Mouse (Mus musculus): ENCODE measurements around the gene Adh4. TPM values are rescaled to one million over a fixed set of nuclear protein-coding genes. Genes with fewer than 3 reads are reported as not detected.
"Not testable (repeated sequence)": the region's sequence is repeated elsewhere in the genome, so short reads cannot be mapped to it uniquely, and the experiment has no call there.

Gene Adh4
- total RNA-seq (2022), result not detected

- DNase-seq (ENCODE audit: low spot score in 2 of 2), result no peak
Measured at GRCm38 (mm10) chr3:138415121-138415690, at the start of gene Adh4. Gene Adh4 (plus strand): TSS chr3:138415466.

- no peak for DNase-seq (ENCODE audit: low spot score in 2 of 2)
Measured at GRCm38 (mm10) chr3:138366181-138366580, 49.1 kb upstream of the Adh4 start.

DNA sequence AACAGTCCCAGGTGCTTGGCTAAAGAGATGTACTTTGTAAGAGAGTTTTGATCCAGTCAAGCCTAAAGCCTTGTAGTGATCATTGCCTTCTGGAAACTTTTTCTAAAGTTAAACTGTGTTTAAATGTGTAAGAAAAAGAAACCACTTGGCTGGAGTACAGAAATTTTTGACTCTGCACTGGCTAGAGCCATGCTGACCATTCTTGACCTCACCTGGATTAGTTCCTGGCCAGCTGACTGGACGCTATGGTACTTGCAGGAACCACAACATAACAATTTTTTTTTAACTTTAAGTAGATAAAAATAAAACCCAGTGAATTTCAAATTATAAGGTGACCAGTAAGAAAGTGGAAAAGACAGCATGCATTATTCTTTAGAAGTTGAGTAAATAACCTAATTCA, 45.7 kb upstream of the Adh4 start:
- DNase-seq (ENCODE audit: low spot score in 2 of 2), result no peak

- DNase-seq (ENCODE audit: low spot score in 2 of 2), result not testable (repeated sequence)
Measured at GRCm38 (mm10) chr3:138370289-138370688, 45.0 kb upstream of the Adh4 start.

GRCm38 (mm10) chr3:138373920-138374319, 41.3 kb upstream of the Adh4 start:
- DNase-seq (ENCODE audit: low spot score in 2 of 2), result no peak

DNA sequence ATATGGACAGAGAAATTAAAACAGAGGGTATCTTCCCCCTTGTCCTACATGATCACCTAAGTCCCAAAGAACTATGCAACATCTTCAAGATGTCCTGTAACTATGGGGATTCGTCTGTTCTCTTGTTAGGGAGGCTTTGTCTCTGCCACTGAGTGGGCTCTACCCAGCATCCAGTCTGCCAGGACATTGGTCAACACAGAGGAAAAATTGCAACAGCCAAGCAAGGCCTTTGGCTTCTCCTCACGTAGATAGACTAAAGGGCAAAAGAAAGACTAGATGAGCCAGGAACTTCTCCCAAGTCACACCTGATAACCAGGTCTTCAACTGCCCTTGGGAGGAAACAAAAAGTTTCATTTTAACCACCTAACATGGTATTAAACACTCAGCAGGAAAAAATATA, 40.1 kb upstream of the Adh4 start:
- no peak for DNase-seq (ENCODE audit: low spot score in 2 of 2)

DNA sequence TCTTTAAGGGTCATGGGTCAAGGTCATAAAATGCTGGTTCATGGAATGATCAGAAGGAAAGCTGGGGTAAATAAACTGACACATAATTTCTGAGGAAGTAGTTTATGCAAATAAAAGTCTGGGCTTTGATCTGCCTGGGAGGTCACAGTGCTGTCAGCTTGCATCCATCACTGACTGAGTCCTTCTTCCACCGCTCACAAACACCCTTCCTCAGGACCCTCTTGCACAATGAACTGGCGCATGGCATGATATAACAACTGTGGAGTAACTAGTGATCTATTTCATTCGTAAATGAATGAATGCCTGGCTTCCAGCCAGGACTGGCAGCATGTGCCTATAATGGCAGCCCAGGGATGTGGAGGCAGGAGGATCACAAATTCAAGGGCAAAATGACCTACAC, 34.1 kb upstream of the Adh4 start:
- no peak for DNase-seq (ENCODE audit: low spot score in 2 of 2)

DNA sequence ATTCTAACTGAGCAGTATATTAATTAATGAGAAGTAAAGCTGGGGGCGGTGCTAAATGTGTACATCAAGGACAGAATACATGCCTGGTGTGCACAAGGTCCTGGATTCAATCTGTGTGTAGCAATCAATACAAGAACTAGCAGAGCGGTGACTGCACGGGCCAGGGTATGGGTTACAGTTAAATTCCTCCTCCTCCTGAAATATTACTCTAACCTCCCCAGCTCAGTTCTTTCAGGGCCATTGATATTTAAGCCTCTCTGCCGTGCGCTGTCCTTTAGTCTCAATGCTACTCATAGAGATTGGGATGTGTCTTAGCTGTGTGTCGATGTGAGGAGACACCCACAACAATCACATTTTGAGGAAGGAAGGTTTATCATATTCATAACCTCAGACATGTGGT, 28.1 kb upstream of the Adh4 start:
- no peak for DNase-seq (ENCODE audit: low spot score in 2 of 2)

- no peak for DNase-seq (ENCODE audit: low spot score in 2 of 2)
Measured at GRCm38 (mm10) chr3:138404872-138405271, 10.4 kb upstream of the Adh4 start.

DNA sequence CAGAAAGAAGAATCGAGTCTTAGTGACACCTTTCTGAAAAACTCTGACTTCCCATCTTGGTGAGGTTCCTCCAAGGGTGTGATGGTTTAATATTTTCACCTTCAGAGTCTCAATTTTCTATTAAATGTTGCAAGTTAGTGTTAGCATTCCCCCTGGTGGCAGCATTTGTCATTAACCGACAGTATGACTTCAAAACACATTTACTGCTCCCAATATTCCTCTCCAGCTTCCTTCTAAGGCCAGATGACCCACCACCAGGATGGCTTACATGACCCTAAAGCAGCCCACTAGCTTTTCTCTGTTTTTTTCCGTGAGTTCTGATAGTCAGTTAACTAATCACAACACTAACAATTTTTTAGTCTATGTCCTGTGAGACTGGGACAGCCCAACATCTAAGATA, 9.9 kb upstream of the Adh4 start:
- DNase-seq (ENCODE audit: low spot score in 2 of 2), result peak; percentile 8 to 9

DNA sequence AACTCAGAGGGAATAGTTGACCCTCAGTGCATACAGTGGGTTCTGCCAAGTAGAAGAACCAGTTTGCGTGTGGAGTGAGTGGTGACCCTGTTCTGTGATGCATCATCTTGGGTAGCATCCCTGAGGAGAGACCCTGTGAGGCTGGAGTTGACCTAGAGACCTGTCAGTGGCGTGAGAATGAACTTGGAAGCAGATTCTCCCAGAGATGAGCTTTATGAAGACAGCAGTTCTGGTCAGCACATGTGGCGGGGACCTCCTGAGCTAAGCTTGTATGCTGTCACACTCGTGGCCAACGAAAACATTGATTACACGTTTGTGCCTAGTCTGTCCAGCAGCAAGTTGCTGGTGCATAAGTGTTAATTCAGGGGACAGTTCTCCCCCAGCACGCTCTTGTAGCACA, 9.4 kb upstream of the Adh4 start:
- no peak for DNase-seq (ENCODE audit: low spot score in 2 of 2)

DNA sequence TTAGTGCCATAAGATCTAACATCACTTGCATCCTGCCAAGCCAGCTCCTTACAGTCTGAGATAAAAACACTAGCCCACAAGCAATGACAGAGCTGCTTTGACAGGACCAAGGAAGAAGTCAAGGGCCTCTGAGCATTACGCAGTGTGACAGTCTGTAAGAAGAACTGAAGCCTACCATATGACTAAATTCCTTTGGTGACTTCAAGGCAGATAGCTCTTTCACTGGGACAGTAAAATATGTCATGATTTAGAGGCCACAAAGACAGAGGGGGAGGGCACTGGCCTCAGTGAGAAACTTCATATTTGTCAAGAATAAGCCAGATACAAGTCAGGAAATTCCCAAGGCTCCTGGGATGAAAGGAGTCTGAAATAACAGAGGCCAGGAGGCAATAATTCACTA, 7.3 kb upstream of the Adh4 start:
- no peak for DNase-seq (ENCODE audit: low spot score in 2 of 2)

- DNase-seq (ENCODE audit: low spot score in 2 of 2), result no peak
Measured at GRCm38 (mm10) chr3:138409585-138409984, 5.7 kb upstream of the Adh4 start.

DNA sequence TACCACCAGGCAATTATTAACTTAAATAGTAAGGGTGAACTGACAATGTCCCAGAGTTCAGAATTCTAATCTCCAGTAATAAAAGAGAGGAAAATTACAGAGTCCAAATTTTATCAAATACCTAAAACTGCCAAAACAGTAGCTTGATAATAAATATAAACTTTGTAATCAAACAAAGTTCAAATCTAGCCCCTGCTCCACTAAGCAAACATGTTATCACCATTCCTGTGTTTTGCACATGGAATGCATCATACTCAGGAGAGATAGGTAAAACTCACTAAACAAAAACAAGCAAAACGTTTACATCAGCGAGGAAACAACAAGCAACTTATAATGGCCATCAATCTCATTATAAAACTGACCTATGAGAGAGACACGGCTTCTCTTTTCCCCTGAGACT, 5.1 kb upstream of the Adh4 start:
- DNase-seq (ENCODE audit: low spot score in 2 of 2), result no peak

DNA sequence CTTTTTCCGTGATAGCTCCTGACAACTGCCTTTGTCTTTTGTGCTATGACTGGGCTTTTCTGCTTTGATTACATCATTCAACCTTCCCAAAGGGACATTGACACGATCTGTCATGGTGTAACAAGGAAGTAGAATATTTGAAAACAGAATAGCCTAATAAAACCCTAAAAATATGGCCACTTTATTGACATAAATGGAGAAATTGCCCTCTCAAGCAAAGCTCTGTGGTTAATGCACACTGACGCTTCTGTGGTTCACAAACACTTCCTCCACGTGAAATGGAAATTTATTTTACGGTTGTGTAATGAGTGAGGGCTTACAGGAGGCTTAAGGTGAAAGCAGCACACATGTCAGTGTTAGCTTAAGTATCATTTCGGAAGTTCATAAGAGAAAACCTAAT, 4.1 kb downstream of the Adh4 start:
- no peak for DNase-seq (ENCODE audit: low spot score in 2 of 2)

DNA sequence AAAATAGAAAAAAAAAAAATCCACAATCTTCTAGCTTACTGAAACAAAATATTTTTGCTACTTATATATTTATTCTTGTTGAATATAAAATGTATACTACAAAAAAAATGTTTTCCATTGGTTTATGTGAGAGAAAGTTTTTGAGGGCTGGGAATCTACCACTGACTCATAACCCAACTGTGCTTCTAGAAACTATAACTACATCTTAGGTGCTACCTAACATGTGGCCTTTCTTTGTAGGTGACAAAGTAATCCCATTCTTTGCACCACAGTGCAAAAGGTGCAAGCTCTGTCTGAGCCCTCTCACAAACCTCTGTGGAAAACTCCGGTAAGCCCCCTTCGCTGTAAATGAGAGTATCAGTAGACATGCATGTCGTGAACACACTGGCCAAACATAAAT, 5.1 kb downstream of the Adh4 start:
- DNase-seq (ENCODE audit: low spot score in 2 of 2), result no peak

GRCm38 (mm10) chr3:138423664-138424063, 8.4 kb downstream of the Adh4 start:
- DNase-seq (ENCODE audit: low spot score in 2 of 2), result no peak

DNA sequence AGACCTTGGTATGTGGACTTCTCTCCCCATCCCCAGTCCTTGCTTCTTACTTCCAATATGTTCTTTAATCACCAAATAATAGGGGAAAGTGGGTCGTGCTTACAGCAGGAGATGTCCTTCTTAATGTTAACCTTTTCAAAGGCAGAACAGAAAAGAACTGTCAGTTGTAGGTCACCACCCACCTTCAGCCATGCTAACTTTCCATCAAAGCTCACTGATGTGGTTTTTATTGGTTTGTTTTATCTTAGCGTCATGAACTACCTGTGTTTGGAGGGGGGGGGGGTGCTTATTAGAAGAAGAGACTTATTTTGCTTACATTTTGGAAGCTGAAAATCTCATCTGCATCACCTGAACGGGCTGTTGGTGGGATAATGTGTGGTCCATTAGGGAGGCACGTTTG, 9.0 kb downstream of the Adh4 start:
- no peak for DNase-seq (ENCODE audit: low spot score in 2 of 2)

GRCm38 (mm10) chr3:138430360-138430976, 15.2 kb downstream of the Adh4 start:
- DNase-seq (ENCODE audit: low spot score in 2 of 2), result no peak

GRCm38 (mm10) chr3:138431835-138432234, 16.6 kb downstream of the Adh4 start:
- no peak for DNase-seq (ENCODE audit: low spot score in 2 of 2)

DNA sequence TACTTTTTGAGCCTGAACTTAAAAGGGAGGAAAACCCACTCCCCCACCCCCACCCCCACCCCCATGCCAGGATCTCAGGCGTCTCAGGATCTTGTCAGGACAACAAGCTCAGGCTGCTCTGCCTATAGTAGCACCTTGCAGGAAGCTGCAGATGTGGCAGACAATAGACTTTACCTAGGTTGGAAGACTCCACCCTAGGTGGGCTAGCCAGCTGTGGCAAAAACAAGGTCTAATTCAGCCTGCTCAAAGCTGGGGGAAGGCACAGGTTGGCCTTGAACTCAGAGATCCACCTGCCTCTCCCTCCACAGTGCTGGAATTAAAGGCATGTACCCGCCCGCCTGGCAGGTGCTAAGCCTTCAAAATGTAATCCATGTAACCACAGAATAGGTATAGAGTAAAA, 23.4 kb downstream of the Adh4 start:
- no peak for DNase-seq (ENCODE audit: low spot score in 2 of 2)

DNA sequence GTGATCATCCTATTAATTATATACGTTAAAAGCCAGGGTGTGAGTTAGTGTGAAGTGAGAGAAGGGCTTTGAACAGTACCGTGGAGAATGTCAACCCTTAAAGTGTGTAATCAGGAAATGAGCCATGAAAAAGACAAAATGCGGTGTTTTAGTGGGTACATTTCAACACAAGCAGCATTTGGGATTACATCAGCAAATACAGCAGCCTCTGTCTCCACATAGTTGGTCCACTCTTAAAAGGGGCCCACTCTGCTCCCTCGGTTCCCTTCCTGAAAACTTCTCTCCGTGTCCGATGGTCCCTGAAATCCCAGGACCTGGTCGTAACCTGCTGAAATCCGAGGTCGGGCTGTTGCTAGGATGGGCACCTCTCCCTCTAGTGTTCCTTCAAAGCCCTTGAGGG, 26.9 kb downstream of the Adh4 start:
- DNase-seq (ENCODE audit: low spot score in 2 of 2), result no peak

DNA sequence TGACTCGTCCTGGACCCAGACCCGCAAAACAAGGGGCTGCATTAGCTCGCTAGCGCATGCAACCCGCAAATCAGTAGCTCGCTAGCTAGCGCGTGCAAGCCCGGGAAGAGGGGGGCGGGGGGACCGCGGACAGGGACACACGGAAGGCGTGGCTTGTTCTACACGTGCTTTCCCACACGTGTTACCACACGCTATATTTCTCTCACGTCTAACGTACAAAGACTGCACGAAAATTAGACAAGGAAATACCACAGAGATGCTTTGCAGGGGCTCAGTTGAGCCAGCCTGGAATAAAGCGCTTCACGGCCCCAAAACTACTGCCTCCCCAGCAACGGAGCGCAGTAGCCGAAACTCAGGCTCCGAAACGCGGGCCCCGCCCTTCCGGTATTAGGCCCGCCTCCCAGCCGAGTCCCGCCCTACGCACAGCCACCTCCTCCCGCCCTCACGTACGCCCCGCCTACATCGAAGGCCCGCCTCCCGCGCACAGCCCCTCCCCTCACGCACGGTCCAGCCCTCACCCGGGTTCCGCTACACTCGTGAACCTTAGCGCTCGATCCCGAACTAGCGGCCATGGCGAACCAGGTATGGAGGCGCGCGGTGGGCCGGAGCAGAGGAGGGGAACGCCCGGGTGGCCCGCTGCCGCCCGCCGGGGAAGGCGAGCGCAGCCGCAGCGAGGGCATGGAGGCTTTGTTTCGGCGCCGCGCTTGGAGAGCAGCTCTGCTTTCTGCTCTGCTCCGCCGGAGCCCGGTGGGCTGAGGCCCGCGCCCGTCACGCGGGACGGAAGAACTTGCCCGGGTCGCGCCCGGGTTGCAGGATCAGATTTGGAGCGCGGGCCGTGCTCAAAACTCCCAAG, 27.6 kb downstream of the Adh4 start, which contains the start of gene Adh5:
Adh5 (plus strand) TSS at position 482 of the 853 bp plus-strand sequence.
- peak; percentile 82 to 87 for DNase-seq (ENCODE audit: low spot score in 2 of 2)

Measured in gastrocnemius, adult 8-10 months (tissue).